Mouse (Mus musculus): ENCODE results near the gene Abcg2. TPM values are rescaled to one million over a fixed set of nuclear protein-coding genes. Genes with fewer than 3 reads are reported as not detected.

The Abcg2 gene
- polyA plus RNA-seq, 1 experiment from 2014 or later = 49.9 TPM

DNA sequence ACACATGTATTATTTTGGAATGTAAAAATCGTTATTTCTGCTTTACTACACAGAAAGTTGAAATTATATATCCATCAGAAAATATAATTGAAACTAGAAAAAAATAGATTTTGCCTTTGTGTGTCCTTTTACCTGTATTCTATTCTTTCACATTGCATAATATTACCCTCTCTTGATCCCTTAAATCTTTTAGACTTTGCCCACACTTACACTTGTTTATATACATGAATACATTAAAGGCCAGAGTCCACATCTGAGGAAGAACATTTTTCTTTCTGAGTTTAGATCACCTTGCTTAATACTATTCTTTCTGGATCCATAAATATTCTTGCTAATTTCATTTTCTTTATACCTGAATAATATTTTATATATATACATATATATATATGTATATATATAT lies 110.4 kb downstream of the Abcg2 start:
- H3K36me3 ChIP-seq = no peaks in the 10 kb centered on the region
- 79% methylated on average over 1 of the region's 1 CpGs for WGBS
- H3K4me3 ChIP-seq = no peak overlapping the region
- no peak overlapping the region for H3K27ac ChIP-seq
- H3K9me3 ChIP-seq = no peaks in the 10 kb centered on the region
- no peaks in the 10 kb centered on the region for H3K27me3 ChIP-seq
- no peak overlapping the region for H3K9ac ChIP-seq
- no peak overlapping the region for H3K4me2 ChIP-seq
- ATAC-seq (ENCODE audit: insufficient number of reproducible peaks, low FRiP score, low TSS enrichment, low read depth) = no peak
- no peaks in the 10 kb centered on the region for H3K4me1 ChIP-seq

GRCm38 (mm10) chr6:58710369-58710768 lies 126.0 kb downstream of the Abcg2 start:
- no peaks in the 10 kb centered on the region for H3K9me3 ChIP-seq
- no peaks in the 10 kb centered on the region for H3K36me3 ChIP-seq
- WGBS = 70% methylated on average over 1 of the region's 1 CpGs
- ATAC-seq (ENCODE audit: insufficient number of reproducible peaks, low FRiP score, low TSS enrichment, low read depth) = no peak
- H3K4me2 ChIP-seq = no peak overlapping the region
- H3K4me3 ChIP-seq = no peak overlapping the region
- H3K27ac ChIP-seq = no peak overlapping the region
- H3K9ac ChIP-seq = no peak overlapping the region
- H3K4me1 ChIP-seq = no peaks in the 10 kb centered on the region
- no peaks in the 10 kb centered on the region for H3K27me3 ChIP-seq

DNA sequence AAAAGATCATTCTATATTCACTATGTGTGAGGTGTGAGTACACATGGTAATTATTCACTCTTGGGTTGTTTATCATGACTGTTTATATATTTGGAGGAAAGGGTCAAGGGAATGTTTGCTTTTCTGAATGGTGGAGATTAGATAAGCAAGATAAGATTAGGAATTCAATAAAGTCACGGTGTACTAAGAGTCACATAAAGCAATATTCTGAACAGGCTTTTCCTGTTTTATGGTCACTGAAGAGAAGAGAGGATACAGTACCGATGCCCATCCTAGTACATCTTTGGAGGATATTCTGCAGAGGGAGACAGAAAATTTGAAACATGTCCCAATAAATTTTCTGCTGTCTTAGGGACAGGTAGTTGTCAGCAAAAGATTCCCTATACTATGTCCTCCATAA lies 127.6 kb downstream of the Abcg2 start:
- no peak overlapping the region for H3K4me3 ChIP-seq
- ATAC-seq (ENCODE audit: insufficient number of reproducible peaks, low FRiP score, low TSS enrichment, low read depth) = no peak
- no peaks in the 10 kb centered on the region for H3K9me3 ChIP-seq
- H3K9ac ChIP-seq = no peak overlapping the region
- no peak overlapping the region for H3K4me2 ChIP-seq
- WGBS = 74% methylated on average over 2 of the region's 2 CpGs
- no peak overlapping the region for H3K27ac ChIP-seq
- no peaks in the 10 kb centered on the region for H3K36me3 ChIP-seq
- H3K4me1 ChIP-seq = no peaks in the 10 kb centered on the region
- H3K27me3 ChIP-seq = no peaks in the 10 kb centered on the region

GRCm38 (mm10) chr6:58733851-58734250 lies 149.5 kb downstream of the Abcg2 start:
- Histone ChIP-seq H3K27me3 (no peaks in the 10 kb centered on the region), H3K4me1 (no peaks in the 10 kb centered on the region), H3K9ac (no peak overlapping the region), H3K9me3 (no peaks in the 10 kb centered on the region), H3K36me3 (no peaks in the 10 kb centered on the region), H3K4me3 (no peak overlapping the region), H3K4me2 (no peak overlapping the region), H3K27ac (no peak overlapping the region)
- WGBS = 83% methylated on average over 2 of the region's 2 CpGs
- ATAC-seq (ENCODE audit: insufficient number of reproducible peaks, low FRiP score, low TSS enrichment, low read depth) = no peak

DNA sequence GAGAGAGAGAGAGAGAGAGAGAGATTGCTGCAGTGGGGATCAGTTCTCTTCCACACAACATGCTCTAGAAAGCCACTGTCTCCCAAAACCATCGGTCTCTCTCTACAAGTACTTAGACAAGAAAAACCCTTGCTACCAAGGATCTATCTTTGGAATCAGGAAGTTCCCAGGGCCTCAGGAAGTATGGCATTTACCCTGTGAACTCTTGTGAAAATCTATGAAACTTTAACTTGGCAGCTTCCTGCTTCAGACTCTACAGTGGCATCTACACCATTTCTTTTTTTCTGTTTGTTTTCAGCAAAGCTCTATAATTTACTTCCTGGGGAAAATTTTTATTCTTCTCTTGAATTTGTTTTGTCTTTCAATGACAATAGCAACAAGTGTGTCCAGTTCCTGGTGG lies 150.8 kb downstream of the Abcg2 start:
- H3K9me3 ChIP-seq = no peaks in the 10 kb centered on the region
- 63% methylated on average over 1 of the region's 1 CpGs for WGBS
- H3K27ac ChIP-seq = no peak overlapping the region
- no peaks in the 10 kb centered on the region for H3K4me1 ChIP-seq
- H3K36me3 ChIP-seq = no peaks in the 10 kb centered on the region
- H3K4me2 ChIP-seq = no peak overlapping the region
- no peak overlapping the region for H3K9ac ChIP-seq
- no peaks in the 10 kb centered on the region for H3K27me3 ChIP-seq
- no peak for ATAC-seq (ENCODE audit: insufficient number of reproducible peaks, low FRiP score, low TSS enrichment, low read depth)
- H3K4me3 ChIP-seq = no peak overlapping the region

Other genes with a start within 250 kb of the Abcg2 start
- gene Vmn1r30, start 141.1 kb upstream of the Abcg2 start, polyA plus RNA-seq (2015; fragmentation: Nextera tagmentation; extraction: Ambion mirVana) = not detected in 2 replicates
- gene Vmn1r31, start 109.2 kb upstream of the Abcg2 start, polyA plus RNA-seq (2015; fragmentation: Nextera tagmentation; extraction: Ambion mirVana) = not detected in 2 replicates
- 4.9 and 7.6 TPM in 2 replicates for gene Herc3, start 246.9 kb downstream of the Abcg2 start, polyA plus RNA-seq (2015; fragmentation: Nextera tagmentation; extraction: Ambion mirVana)

Measured in limb, embryonic 15.5 days (tissue).